Mouse (Mus musculus): ENCODE measurements around the gene Ablim1. TPM values are rescaled to one million over a fixed set of nuclear protein-coding genes. Genes with fewer than 3 reads are reported as not detected.

Ablim1 gene
- total RNA-seq, 2 experiments from 2014 or later: 42.8 to 52.0 TPM

- no peak for DNase-seq
Measured at GRCm38 (mm10) chr19:57182938-57183720, 131.6 kb downstream of the Ablim1 start.

- no peak for DNase-seq
Measured at GRCm38 (mm10) chr19:57181852-57182528, 132.7 kb downstream of the Ablim1 start.

- no peak for DNase-seq
Measured at GRCm38 (mm10) chr19:57181317-57181716, 133.4 kb downstream of the Ablim1 start.

GRCm38 (mm10) chr19:57180908-57181307 lies 133.8 kb downstream of the Ablim1 start:
- DNase-seq: no peak

- DNase-seq: no peak
Measured at GRCm38 (mm10) chr19:57180333-57180732, 134.4 kb downstream of the Ablim1 start.

GRCm38 (mm10) chr19:57179269-57179668 lies 135.4 kb downstream of the Ablim1 start:
- no peak for DNase-seq

- DNase-seq: no peak
Measured at GRCm38 (mm10) chr19:57177334-57177733, 137.4 kb downstream of the Ablim1 start.

GRCm38 (mm10) chr19:57175077-57175476 lies 139.6 kb downstream of the Ablim1 start:
- DNase-seq: no peak

- no peak for DNase-seq
Measured at GRCm38 (mm10) chr19:57174541-57174940, 140.2 kb downstream of the Ablim1 start.

- DNase-seq: no peak
Measured at GRCm38 (mm10) chr19:57174045-57174444, 140.7 kb downstream of the Ablim1 start.

- DNase-seq: no peak
Measured at GRCm38 (mm10) chr19:57172321-57172720, 142.4 kb downstream of the Ablim1 start.

- no peak for DNase-seq
Measured at GRCm38 (mm10) chr19:57170880-57171279, 143.8 kb downstream of the Ablim1 start.

- no peak for DNase-seq
Measured at GRCm38 (mm10) chr19:57169485-57169884, 145.2 kb downstream of the Ablim1 start.

- DNase-seq: no peak
Measured at GRCm38 (mm10) chr19:57167721-57168120, 147.0 kb downstream of the Ablim1 start.

GRCm38 (mm10) chr19:57164882-57165281 lies 149.8 kb downstream of the Ablim1 start:
- DNase-seq: no peak

- DNase-seq: no peak
Measured at GRCm38 (mm10) chr19:57163315-57163714, 151.4 kb downstream of the Ablim1 start.

GRCm38 (mm10) chr19:57161978-57162727 lies 152.6 kb downstream of the Ablim1 start:
- DNase-seq: no peak

- DNase-seq: peak; percentile 30
Measured at GRCm38 (mm10) chr19:57161010-57161660, 153.6 kb downstream of the Ablim1 start.

- DNase-seq: no peak
Measured at GRCm38 (mm10) chr19:57157731-57158343, 156.9 kb downstream of the Ablim1 start.

GRCm38 (mm10) chr19:57155121-57155884 lies 159.4 kb downstream of the Ablim1 start:
- no peak for DNase-seq

GRCm38 (mm10) chr19:57152357-57152756 lies 162.4 kb downstream of the Ablim1 start:
- DNase-seq: peak; percentile 57

Data from gastrocnemius, postnatal 10 days (tissue).